Mouse (Mus musculus) bone marrow macrophage, adult 2 months (primary cell): ENCODE results near the gene Arhgef18. TPM values are rescaled to one million over a fixed set of nuclear protein-coding genes. Genes with fewer than 3 reads are reported as not detected.

Experiments
- H3K27ac ChIP-seq: 2 replicates; pipeline ENCODE4 v1.5.1; 2012; ENCODE audit warnings: low read depth, low read length; ENCODE audit not compliant: insufficient read depth
- H3K4me1 ChIP-seq: 2 replicates; pipeline ENCODE4 v1.6.1; 2012; ENCODE audit warnings: low read length; ENCODE audit not compliant: control insufficient read depth, insufficient read depth
- H3K4me3 ChIP-seq: 2 replicates; pipeline ENCODE4 v1.5.1; 2012; ENCODE audit warnings: mild to moderate bottlenecking, low read length, moderate library complexity; ENCODE audit not compliant: insufficient read depth
- CTCF ChIP-seq: IDR thresholded peaks from 2 replicates; pipeline ENCODE4 v1.5.1; 2012; ENCODE audit warnings: low read depth, mild to moderate bottlenecking, low read length, moderate library complexity
- POLR2A ChIP-seq: IDR thresholded peaks from 2 replicates; pipeline ENCODE4 v1.6.1; 2012; ENCODE audit warnings: mild to moderate bottlenecking, low read depth, low read length, borderline replicate concordance
- polyA plus RNA-seq: library from polyadenylated mRNA; stranded (reverse); fragments of >200 nt; gene quantifications from 2 replicates; pipeline ENCODE4 v1.2.4, GENCODE M21; 2012; ENCODE audit not compliant: missing spikeins, insufficient read depth, insufficient read length

Gene Arhgef18
- polyA plus RNA-seq, 1 experiment, result 2.3 TPM

- H3K27ac ChIP-seq, result no peak overlapping the region
- no peak for TF ChIP-seq CTCF
- no peak for TF ChIP-seq POLR2A
- H3K4me1 ChIP-seq, result no peaks in the 10 kb centered on the region
- H3K4me3 ChIP-seq, result no peak overlapping the region
Observed at GRCm38 (mm10) chr8:3395246-3395645, 2.4 kb downstream of the Arhgef18 start.

DNA sequence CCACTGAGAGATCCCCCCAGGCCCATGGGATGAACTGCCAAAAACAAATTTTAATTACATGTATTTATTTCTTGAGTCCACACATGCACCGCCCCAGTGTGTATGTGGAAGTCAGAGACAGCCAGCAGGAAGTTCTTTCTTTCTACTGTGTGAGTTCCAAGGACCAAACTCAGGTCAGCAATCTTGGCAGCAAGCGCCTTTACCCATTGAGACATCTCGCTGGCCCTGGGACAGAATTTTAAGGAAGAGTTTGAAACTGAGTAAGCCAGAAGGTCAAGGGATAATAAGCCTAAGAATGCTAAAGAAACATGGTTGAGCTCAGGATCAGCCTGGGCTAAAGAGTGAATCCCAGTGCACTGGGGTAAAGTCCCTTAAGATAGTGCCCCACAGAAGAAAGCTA is 4.8 kb downstream of the Arhgef18 start:
- Histone ChIP-seq H3K4me1 (no peaks in the 10 kb centered on the region), H3K27ac (no peak overlapping the region), H3K4me3 (no peak overlapping the region)
- TF ChIP-seq POLR2A, result no peak
- no peak for TF ChIP-seq CTCF

GRCm38 (mm10) chr8:3400509-3400908 is 7.7 kb downstream of the Arhgef18 start:
- Histone ChIP-seq H3K4me3 (no peak overlapping the region), H3K4me1 (no peaks in the 10 kb centered on the region), H3K27ac (no peak overlapping the region)
- TF ChIP-seq POLR2A (no peak), CTCF (no peak)

GRCm38 (mm10) chr8:3407417-3407816 is 14.6 kb downstream of the Arhgef18 start:
- no peak overlapping the region for H3K27ac ChIP-seq
- TF ChIP-seq CTCF (no peak), POLR2A (no peak)
- H3K4me3 ChIP-seq, result no peak overlapping the region
- no peaks in the 10 kb centered on the region for H3K4me1 ChIP-seq

DNA sequence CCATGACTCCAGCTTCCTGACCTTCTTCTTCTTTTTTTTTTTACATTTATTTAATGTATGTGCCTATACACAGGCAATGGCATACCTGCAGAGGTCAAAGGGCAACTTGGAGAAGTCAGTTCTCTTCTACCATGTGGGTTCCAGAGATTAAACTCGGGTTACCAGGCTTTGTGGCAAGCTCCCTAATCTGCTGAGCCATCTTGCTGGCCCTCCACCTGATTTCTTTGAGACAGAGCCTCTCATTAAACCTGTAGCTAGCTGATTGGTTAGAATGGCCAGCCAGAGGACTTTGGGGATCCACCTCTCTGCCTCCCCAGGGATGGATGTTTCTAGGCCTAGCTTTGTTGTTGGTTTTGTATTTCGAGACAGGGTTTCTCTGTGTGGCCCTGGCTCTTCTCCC is 18.3 kb downstream of the Arhgef18 start:
- Histone ChIP-seq H3K4me1 (no peaks in the 10 kb centered on the region), H3K4me3 (no peak overlapping the region), H3K27ac (no peak overlapping the region)
- TF ChIP-seq POLR2A (no peak), CTCF (no peak)

GRCm38 (mm10) chr8:3411901-3412301 is 19.1 kb downstream of the Arhgef18 start:
- H3K27ac ChIP-seq, result no peak overlapping the region
- TF ChIP-seq POLR2A (no peak), CTCF (no peak)
- no peaks in the 10 kb centered on the region for H3K4me1 ChIP-seq
- H3K4me3 ChIP-seq, result no peak overlapping the region

GRCm38 (mm10) chr8:3412816-3413215 is 20.0 kb downstream of the Arhgef18 start:
- Histone ChIP-seq H3K27ac (no peak overlapping the region), H3K4me1 (no peaks in the 10 kb centered on the region), H3K4me3 (no peak overlapping the region)
- TF ChIP-seq CTCF (no peak), POLR2A (no peak)

- Histone ChIP-seq H3K27ac (no peak overlapping the region), H3K4me1 (no peaks in the 10 kb centered on the region), H3K4me3 (no peak overlapping the region)
- no peak for TF ChIP-seq POLR2A
- TF ChIP-seq CTCF, result no peak
Observed at GRCm38 (mm10) chr8:3414639-3415190, 21.9 kb downstream of the Arhgef18 start.

- Histone ChIP-seq H3K4me1 (no peaks in the 10 kb centered on the region), H3K4me3 (no peak overlapping the region), H3K27ac (no peak overlapping the region)
- TF ChIP-seq CTCF (no peak), POLR2A (no peak)
Observed at GRCm38 (mm10) chr8:3415259-3415658, 22.5 kb downstream of the Arhgef18 start.

GRCm38 (mm10) chr8:3415661-3416060 is 22.9 kb downstream of the Arhgef18 start:
- no peak overlapping the region for H3K27ac ChIP-seq
- H3K4me3 ChIP-seq, result no peak overlapping the region
- TF ChIP-seq POLR2A (no peak), CTCF (no peak)
- no peaks in the 10 kb centered on the region for H3K4me1 ChIP-seq

GRCm38 (mm10) chr8:3416846-3417245 is 24.0 kb downstream of the Arhgef18 start:
- H3K4me3 ChIP-seq, result no peak overlapping the region
- no peaks in the 10 kb centered on the region for H3K4me1 ChIP-seq
- no peak overlapping the region for H3K27ac ChIP-seq
- no peak for TF ChIP-seq POLR2A
- TF ChIP-seq CTCF, result no peak
